Mouse (Mus musculus) CH12.LX (cell line): Measurements from ENCODE around the gene Zmynd11. TPM values are rescaled to one million over a fixed set of nuclear protein-coding genes. Genes with fewer than 3 reads are reported as not detected.

Source experiments
- DNase-seq: peaks from one replicate; pipeline ENCODE4 v3.0.0-alpha.2; 2013; ENCODE audit errors: extremely low read depth
- H3K27ac ChIP-seq: 2 replicates; pipeline ENCODE4 v1.5.1; 2012; ENCODE audit warnings: low read depth, mild to moderate bottlenecking, control low read depth, moderate library complexity; ENCODE audit not compliant: insufficient read depth
- H3K27me3 ChIP-seq: replicated peaks from 2 replicates; pipeline ENCODE3; 2012; ENCODE audit warnings: inconsistent platforms
- H3K36me3 ChIP-seq, 2 experiments: replicated peaks in 1 of 2; 2 replicates each; pipeline versions ENCODE3 to v1.6.1; 2012; ENCODE audit warnings: inconsistent platforms in 1 of 2, low read length in 1 of 2, mild to moderate bottlenecking in 1 of 2, mixed read lengths in 1 of 2, moderate library complexity in 1 of 2; ENCODE audit not compliant: control insufficient read depth in 1 of 2, insufficient read depth in 1 of 2
- H3K4me1 ChIP-seq, 2 experiments: 2 replicates each; pipeline ENCODE4 v1.6.1; 2012; ENCODE audit warnings: inconsistent platforms in 1 of 2, moderate library complexity in 1 of 2; ENCODE audit not compliant: insufficient read depth in 2 of 2, control insufficient read depth in 1 of 2
- H3K4me2 ChIP-seq: 2 replicates; pipeline ENCODE4 v1.6.1; 2012; ENCODE audit warnings: low read depth, mild to moderate bottlenecking, control low read depth; ENCODE audit not compliant: poor library complexity, insufficient read depth, severe bottlenecking
- H3K4me3 ChIP-seq, 3 experiments: fragments of 150-350 bp in 1 of 3; sonication (generic) in 1 of 3; replicated peaks in 1 of 3; 2 replicates each; pipeline versions ENCODE3 to v1.5.1; 2011 to 2012; ENCODE audit warnings: low read depth in 2 of 3, low read length in 2 of 3, mild to moderate bottlenecking in 2 of 3, moderate library complexity in 2 of 3, control low read depth in 1 of 3, improper control_type of control experiment in 1 of 3, inconsistent platforms in 1 of 3, mixed read lengths in 1 of 3; ENCODE audit not compliant: poor library complexity in 1 of 3
- H3K79me2 ChIP-seq: replicated peaks from 2 replicates; pipeline ENCODE4 v1.6.1; 2012; ENCODE audit warnings: mild to moderate bottlenecking, moderate library complexity; ENCODE audit not compliant: control insufficient read depth, poor library complexity, insufficient read depth, severe bottlenecking; ENCODE audit errors: extremely low read depth
- H3K9ac ChIP-seq: 2 replicates; pipeline ENCODE4 v1.6.1; 2012; ENCODE audit warnings: low read depth, mild to moderate bottlenecking, control low read depth, moderate library complexity; ENCODE audit not compliant: insufficient read depth
- H3K9me3 ChIP-seq: replicated peaks from 2 replicates; pipeline ENCODE3; 2012; ENCODE audit warnings: low read length, inconsistent platforms, mixed read lengths
- CHD1 ChIP-seq: IDR thresholded peaks from 2 replicates; pipeline ENCODE4 v1.6.1; 2012; ENCODE audit warnings: low read depth, low read length, improper control_type of control experiment, inconsistent platforms
- CHD2 ChIP-seq: IDR thresholded peaks from 2 replicates; pipeline ENCODE4 v1.6.1; 2011; ENCODE audit warnings: low read length, improper control_type of control experiment
- CTCF ChIP-seq, 2 experiments: IDR thresholded peaks in 1 of 2; conservative IDR thresholded peaks in 1 of 2; 2 replicates each; pipeline ENCODE4 v1.5.1; 2011 to 2012; ENCODE audit warnings: low read depth in 2 of 2, low read length in 2 of 2, improper control_type of control experiment in 1 of 2, inconsistent platforms in 1 of 2, mild to moderate bottlenecking in 1 of 2, moderate library complexity in 1 of 2
- ELF1 ChIP-seq: IDR thresholded peaks from 2 replicates; pipeline ENCODE4 v1.6.1; 2014; ENCODE audit warnings: low read depth, mild to moderate bottlenecking, inconsistent platforms, low read length, improper control_type of control experiment
- EP300 ChIP-seq: IDR thresholded peaks from 2 replicates; pipeline ENCODE4 v1.6.1; 2011; ENCODE audit warnings: low read length, improper control_type of control experiment
- HCFC1 ChIP-seq: IDR thresholded peaks from 2 replicates; pipeline ENCODE4 v1.6.1; 2012; ENCODE audit warnings: low read depth, mild to moderate bottlenecking, inconsistent platforms, low read length, improper control_type of control experiment
- IRF4 ChIP-seq: IDR thresholded peaks from 2 replicates; pipeline ENCODE4 v1.6.1; 2014; ENCODE audit warnings: low read depth, mild to moderate bottlenecking, inconsistent platforms, low read length, improper control_type of control experiment
- JUN ChIP-seq: IDR thresholded peaks from 2 replicates; pipeline ENCODE4 v1.6.1; 2011; ENCODE audit warnings: low read depth, mild to moderate bottlenecking, low read length, improper control_type of control experiment, moderate library complexity; ENCODE audit not compliant: insufficient read depth
- JUND ChIP-seq: conservative IDR thresholded peaks from 2 replicates; pipeline ENCODE4 v1.6.1; 2011; ENCODE audit warnings: low read depth, low read length, improper control_type of control experiment
- KAT2A ChIP-seq: IDR thresholded peaks from 2 replicates; pipeline ENCODE4 v1.6.1; 2012; ENCODE audit warnings: low read length, improper control_type of control experiment, inconsistent platforms; ENCODE audit not compliant: insufficient replicate concordance
- MAZ ChIP-seq: IDR thresholded peaks from 2 replicates; pipeline ENCODE4 v1.6.1; 2012; ENCODE audit warnings: low read depth, mild to moderate bottlenecking, inconsistent platforms, low read length, improper control_type of control experiment, moderate library complexity
- MYC ChIP-seq: IDR thresholded peaks from 2 replicates; pipeline ENCODE4 v1.6.1; 2011; ENCODE audit warnings: low read depth, mild to moderate bottlenecking, improper control_type of control experiment, low read length
- NELFE ChIP-seq: IDR thresholded peaks from 2 replicates; pipeline ENCODE4 v1.6.1; 2011; ENCODE audit warnings: low read depth, low read length, improper control_type of control experiment
- NRF1 ChIP-seq: IDR thresholded peaks from 2 replicates; pipeline ENCODE4 v1.6.1; 2014; ENCODE audit warnings: low read depth, mild to moderate bottlenecking, inconsistent platforms, low read length, improper control_type of control experiment, moderate library complexity
- RAD21 ChIP-seq: IDR thresholded peaks from 2 replicates; pipeline ENCODE4 v1.6.1; 2011; ENCODE audit warnings: low read depth, mild to moderate bottlenecking, low read length, improper control_type of control experiment, moderate library complexity
- TBP ChIP-seq: conservative IDR thresholded peaks from 2 replicates; pipeline ENCODE4 v1.6.1; 2011; ENCODE audit warnings: low read depth, low read length, improper control_type of control experiment
- UBTF ChIP-seq: IDR thresholded peaks from 2 replicates; pipeline ENCODE4 v1.6.1; 2012; ENCODE audit warnings: low read depth, mild to moderate bottlenecking, inconsistent platforms, low read length, improper control_type of control experiment, moderate library complexity
- USF2 ChIP-seq: conservative IDR thresholded peaks from 2 replicates; pipeline ENCODE4 v1.6.1; 2011; ENCODE audit warnings: low read depth, low read length, improper control_type of control experiment
- ZC3H11A ChIP-seq: IDR thresholded peaks from 2 replicates; pipeline ENCODE4 v1.6.1; 2012; ENCODE audit warnings: low read depth, mild to moderate bottlenecking, inconsistent platforms, low read length, improper control_type of control experiment
- ZKSCAN1 ChIP-seq: IDR thresholded peaks from 2 replicates; pipeline ENCODE4 v1.6.1; 2012; ENCODE audit warnings: low read depth, inconsistent platforms, low read length, improper control_type of control experiment, borderline replicate concordance
- ZMIZ1 ChIP-seq: IDR thresholded peaks from 2 replicates; pipeline ENCODE4 v1.6.1; 2012; ENCODE audit warnings: low read depth, mild to moderate bottlenecking, inconsistent platforms, low read length, improper control_type of control experiment
- ZNF384 ChIP-seq: IDR thresholded peaks from 2 replicates; pipeline ENCODE4 v1.6.1; 2012; ENCODE audit warnings: low read depth, low read length, improper control_type of control experiment, inconsistent platforms
- dilution Hi-C: fragments of 300-500 bp; cut with MboI; formaldehyde crosslinking; loops from 2 replicates; pipeline ENCODE4 v1.14.3; 2020; ENCODE audit warnings: low sequenced_read_pairs; ENCODE audit not compliant: extremely low pct_unique_long_range_greater_than_20kb, extremely low pct_ligation_motif_present
- in situ Hi-C: fragments of 300-500 bp; cut with MboI; formaldehyde crosslinking; loops from 3 replicates; pipeline ENCODE4 v1.14.3; 2019; ENCODE audit warnings: low sequenced_read_pairs, low pct_ligation_motif_present, low pct_unique_long_range_greater_than_20kb, mixed read lengths
- polyA plus RNA-seq: library from polyadenylated mRNA; unstranded; fragments of >175 nt; gene quantifications from 2 replicates; pipeline ENCODE4 v1.2.1, GENCODE M21; 2012; ENCODE audit warnings: low read depth; ENCODE audit not compliant: insufficient read length
- total RNA-seq, 2 experiments: library from RNA; depleted of rRNA; stranded (reverse); fragments of 300-350 nt in 1 of 2; fragments of >200 nt in 1 of 2; gene quantifications; 2 replicates each; pipeline ENCODE4 v1.2.3; 2012 to 2014

Zmynd11 gene
- total and polyA plus RNA-seq, 3 experiments, result 18.1 to 32.2 (median 20.4) TPM

- in situ Hi-C loops, result no loop called here
- no peak overlapping the region for H3K9ac ChIP-seq
These were observed 81.8 kb downstream of the Zmynd11 start for GRCm38 (mm10) chr13:9683280-9683679.

GRCm38 (mm10) chr13:9681492-9681891 lies 83.6 kb downstream of the Zmynd11 start:
- in situ Hi-C loops, result no loop called here

More at GRCm38 (mm10) chr13:9683280-9683679, 81.8 kb downstream of the Zmynd11 start:
- no peaks in the 10 kb centered on the region for H3K27me3 ChIP-seq
- H3K79me2 ChIP-seq, result no peaks in the 10 kb centered on the region
- H3K4me3 ChIP-seq, result no peak overlapping the region
- dilution Hi-C loops, result no loop called here
- H3K27ac ChIP-seq, result no peak overlapping the region
- no peaks in the 10 kb centered on the region for H3K9me3 ChIP-seq
- no peaks in the 10 kb centered on the region for H3K4me1 ChIP-seq
- peaks cover 28 to 51% of the 10 kb centered on the region in 2 experiments for H3K36me3 ChIP-seq
- no peak overlapping the region for H3K4me2 ChIP-seq
- TF ChIP-seq TBP (no peak), CTCF (conservative IDR thresholded peaks at IDR 0.05 in 1 of 2, IDR thresholded peaks at IDR 0.05 in 1 of 2; ENCODE audit: low read depth in 2 of 2, low read length in 2 of 2) (peak in 1 of 2 experiments; percentile 12; a peak in 1 of 4 replicates), CHD1 (no peak), MYC (no peak), JUN (no peak), KAT2A (no peak), RAD21 (no peak)
- no peak for DNase-seq

GRCm38 (mm10) chr13:9674126-9674525 lies 91.0 kb downstream of the Zmynd11 start:
- dilution Hi-C loops, result no loop called here
- in situ Hi-C loops, result no loop called here
- no peaks in the 10 kb centered on the region for H3K4me1 ChIP-seq
- no peaks in the 10 kb centered on the region for H3K36me3 ChIP-seq
- peaks cover 2% of the 10 kb centered on the region for H3K9me3 ChIP-seq
- H3K27me3 ChIP-seq, result no peaks in the 10 kb centered on the region
- H3K4me3 ChIP-seq, result no peak overlapping the region
- TF ChIP-seq ZKSCAN1 (no peak), ZNF384 (no peak), UBTF (no peak)
- TF ChIP-seq, all 38 proteins: peak for 0
- Histone ChIP-seq H3K27ac (no peak overlapping the region), H3K9ac (no peak overlapping the region), H3K79me2 (no peaks in the 10 kb centered on the region), H3K4me2 (no peak overlapping the region)
- DNase-seq, result no peak

More at GRCm38 (mm10) chr13:9681492-9681891, 83.6 kb downstream of the Zmynd11 start:
- H3K4me3 ChIP-seq, result no peak overlapping the region
- no peak overlapping the region for H3K27ac ChIP-seq
- H3K4me2 ChIP-seq, result no peak overlapping the region
- H3K9ac ChIP-seq, result no peak overlapping the region
- dilution Hi-C loops, result no loop called here
- H3K27me3 ChIP-seq, result no peaks in the 10 kb centered on the region
- H3K4me1 ChIP-seq, result no peaks in the 10 kb centered on the region
- no peaks in the 10 kb centered on the region for H3K79me2 ChIP-seq
- no peak for TF ChIP-seq HCFC1
- no peak for TF ChIP-seq ZC3H11A
- TF ChIP-seq ZMIZ1, result no peak
- TF ChIP-seq NRF1, result no peak
- TF ChIP-seq CHD2, result no peak
- no peak for TF ChIP-seq UBTF
- no peak for TF ChIP-seq IRF4
- no peak for TF ChIP-seq MAZ
- TF ChIP-seq USF2, result no peak
- TF ChIP-seq ELF1, result no peak
- no peak for TF ChIP-seq EP300
- no peak for TF ChIP-seq NELFE
- no peak for TF ChIP-seq JUND
- no peak for DNase-seq
- no peaks in the 10 kb centered on the region for H3K9me3 ChIP-seq
- peaks cover 12 to 34% of the 10 kb centered on the region in 2 experiments for H3K36me3 ChIP-seq
